Mouse (Mus musculus) inflammation-experienced regulatory T-cells, adult 6 months (primary cell): ENCODE results near the gene Galnt12. TPM values are rescaled to one million over a fixed set of nuclear protein-coding genes. Genes with fewer than 3 reads are reported as not detected.
"Not testable (repeated sequence)": the region's sequence is repeated elsewhere in the genome, so short reads cannot be mapped to it uniquely, and the experiment has no call there.

Experiments
- ATAC-seq: one replicate; pipeline ENCODE4 v1.8.0; 2017
- polyA plus RNA-seq, 3 experiments: library from polyadenylated mRNA; unstranded; fragments of 100-300 nt; shearing (Covaris generic); gene quantifications; one replicate each; pipeline ENCODE4 v1.2.1; 2017

Gene Galnt12
- polyA plus RNA-seq: 1 to 10 TPM; 5.4 to 7.2 (median 6.0) TPM

DNA sequence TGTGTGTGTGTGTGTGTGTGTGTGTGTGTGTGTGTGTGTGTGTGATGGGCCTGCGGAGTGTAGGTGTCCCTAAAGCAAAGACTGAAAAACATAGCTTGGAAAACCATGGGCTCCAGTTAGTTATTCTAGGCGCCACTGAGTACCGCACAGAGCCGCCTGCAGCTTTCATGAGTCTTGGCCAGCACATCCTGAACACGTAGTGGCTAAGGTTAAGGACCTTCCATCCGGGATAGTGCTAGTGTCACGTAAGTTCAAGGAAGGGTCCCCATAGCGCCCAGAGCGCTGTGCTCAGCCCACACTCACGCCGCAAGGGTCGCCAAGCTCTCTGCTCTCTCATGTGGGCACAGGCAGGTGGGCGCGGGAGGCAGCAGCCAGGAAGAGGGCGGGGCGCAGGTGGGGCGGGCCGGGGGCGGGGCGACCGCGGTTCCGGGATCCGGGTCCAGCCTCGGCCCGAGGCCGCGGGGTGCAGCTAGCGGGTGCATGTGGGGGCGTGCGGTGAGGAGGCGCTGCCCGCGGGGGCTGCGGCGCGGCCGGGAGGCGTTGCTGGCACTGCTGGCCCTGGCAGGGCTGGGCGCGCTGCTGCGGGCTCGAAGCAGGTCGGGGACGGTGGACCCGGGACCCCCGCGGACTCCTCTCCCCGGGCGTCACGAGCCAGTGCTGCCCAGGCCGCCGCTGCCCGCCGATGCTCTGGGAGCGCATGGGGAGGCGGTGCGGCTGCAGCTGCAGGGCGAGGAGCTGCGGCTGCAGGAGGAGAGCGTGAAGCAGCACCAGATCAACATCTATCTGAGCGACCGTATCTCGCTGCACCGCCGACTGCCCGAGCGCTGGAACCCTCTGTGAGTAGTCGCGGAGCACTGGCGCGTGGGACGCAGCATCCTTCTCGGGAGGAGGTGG lies at the start of gene Galnt12:
Gene Galnt12, plus strand, starts transcription at position 417 of the 894 bp plus-strand sequence.
- peak; percentile 71 for ATAC-seq

DNA sequence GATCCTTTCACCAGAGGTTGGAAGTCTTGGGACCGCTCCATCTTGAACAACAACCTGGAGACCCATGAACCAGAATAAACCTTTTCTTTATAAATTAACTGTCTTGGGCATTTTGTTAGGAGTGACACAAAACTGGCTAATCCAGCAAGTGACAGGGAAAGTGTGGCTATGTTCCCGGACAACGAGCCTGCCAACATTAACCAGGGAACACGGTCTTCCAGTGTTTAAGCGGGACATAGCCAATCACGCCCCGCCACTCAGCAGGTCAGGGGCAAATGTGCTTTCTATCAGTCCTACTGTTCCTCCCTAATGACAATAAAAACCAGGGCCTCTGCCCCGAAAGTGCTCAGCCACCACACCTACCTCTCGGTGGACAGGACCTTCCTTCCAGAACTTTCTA lies 47.8 kb upstream of the Galnt12 start:
- no peak for ATAC-seq

DNA sequence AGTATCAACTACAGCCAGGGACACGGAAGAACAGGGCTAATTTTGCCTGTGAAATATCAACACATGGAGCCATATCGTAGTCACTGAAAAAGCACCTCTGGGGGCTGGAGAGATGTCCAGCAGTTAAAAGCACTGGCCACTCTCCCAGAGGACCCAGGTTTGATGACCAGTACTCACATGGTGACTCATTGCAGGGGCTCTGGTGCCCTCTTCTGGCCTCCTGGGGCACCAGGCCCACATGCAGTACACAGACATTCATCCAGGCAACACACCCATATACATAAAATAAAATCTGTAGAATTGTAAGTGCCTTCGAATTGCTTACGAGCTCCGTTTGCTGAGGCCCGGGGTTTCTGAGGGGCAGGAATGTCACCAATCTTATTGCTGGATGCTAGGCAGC lies 44.7 kb upstream of the Galnt12 start:
- ATAC-seq: no peak

DNA sequence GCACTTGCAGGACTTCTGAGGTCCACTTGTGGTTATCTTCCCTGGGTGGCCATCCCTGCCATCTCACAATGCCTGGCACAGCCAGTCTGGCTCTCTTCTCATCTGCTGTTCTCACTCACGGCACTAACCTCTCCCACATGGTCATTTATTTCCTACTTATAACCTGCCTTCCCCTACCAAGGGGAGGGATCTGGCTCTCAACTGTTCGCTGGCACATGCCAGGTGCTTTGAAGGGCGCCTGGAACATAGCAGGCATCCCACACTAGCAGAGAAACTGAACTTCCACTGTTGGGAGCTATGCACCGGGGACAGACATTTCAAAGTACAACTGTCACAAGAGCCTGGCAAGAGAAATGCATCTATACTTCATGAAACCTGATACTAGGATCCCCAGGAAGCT lies 43.9 kb upstream of the Galnt12 start:
- ATAC-seq: no peak

DNA sequence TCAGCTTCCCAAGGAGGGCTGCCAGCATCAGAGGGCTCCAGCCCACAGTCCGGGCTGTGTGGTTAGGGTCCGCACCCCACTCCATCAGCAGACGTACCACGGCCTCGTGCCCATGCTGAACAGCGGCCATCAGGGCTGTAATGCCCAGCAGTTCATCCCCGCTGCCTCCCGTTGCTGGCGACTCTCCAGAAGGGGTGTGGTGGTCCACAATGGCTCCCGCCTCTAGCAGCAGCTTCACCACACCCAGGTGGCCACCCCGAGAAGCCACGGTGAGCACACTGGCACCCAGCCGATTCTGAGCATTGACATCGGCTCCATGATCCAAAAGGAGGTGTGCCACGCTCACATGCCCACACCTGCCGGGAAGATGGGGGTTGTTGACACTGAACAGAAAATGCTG lies 42.5 kb upstream of the Galnt12 start:
- no peak for ATAC-seq

DNA sequence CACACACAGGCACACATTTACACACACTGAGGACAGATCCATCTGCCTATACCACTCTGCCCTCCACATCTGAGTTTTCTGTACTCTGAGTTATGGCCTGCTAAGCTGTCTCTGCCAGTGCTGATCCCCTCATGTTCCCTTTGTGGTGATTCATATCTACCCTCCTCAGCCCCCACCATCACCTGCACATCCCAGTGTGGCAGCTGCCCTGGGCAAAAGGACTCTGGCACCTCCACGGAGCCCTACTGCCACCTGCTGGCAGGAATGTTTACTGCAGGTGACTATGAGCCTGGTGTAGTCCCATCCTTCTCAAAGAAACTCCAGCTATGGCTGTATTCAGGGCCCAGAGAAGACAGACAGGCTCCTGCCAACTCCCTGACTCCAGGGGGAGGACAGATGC lies 41.5 kb upstream of the Galnt12 start:
- ATAC-seq: no peak

DNA sequence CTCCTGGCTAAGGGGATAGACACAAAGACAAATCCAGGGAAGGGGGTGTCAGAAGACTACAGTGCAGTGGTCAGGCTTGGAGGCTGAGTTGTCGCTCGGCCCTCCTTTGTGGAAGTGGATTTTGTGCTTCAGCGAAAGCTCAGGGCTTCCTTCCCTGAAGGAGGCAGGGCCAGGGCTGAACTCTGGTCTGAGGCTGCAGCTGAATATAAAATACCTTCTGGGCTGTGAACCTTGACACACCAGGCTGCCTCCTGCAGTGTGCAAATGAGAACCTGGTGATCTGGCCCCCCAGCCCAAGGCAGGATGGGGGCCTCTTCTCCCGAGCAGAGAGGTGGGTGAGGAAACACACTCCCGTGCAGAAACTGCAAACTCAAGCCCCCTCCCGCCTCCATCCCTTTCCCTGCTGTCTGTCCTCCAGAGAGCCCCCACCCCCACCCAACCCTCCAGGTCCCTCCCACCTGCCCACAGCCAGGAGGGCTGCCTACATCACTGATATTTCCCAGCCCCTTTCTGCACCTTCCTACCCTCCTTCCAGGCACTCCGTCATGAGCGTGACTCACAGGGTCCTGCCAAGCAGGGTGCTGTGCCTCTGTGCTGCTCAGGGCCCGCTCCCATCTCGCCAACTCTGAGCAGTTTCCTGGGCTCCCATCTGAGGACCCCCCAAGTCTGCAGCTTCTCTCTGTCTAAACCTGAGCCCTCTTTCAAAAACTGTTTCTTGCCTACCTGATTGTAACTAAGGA lies 40.9 kb upstream of the Galnt12 start:
- no peak for ATAC-seq

DNA sequence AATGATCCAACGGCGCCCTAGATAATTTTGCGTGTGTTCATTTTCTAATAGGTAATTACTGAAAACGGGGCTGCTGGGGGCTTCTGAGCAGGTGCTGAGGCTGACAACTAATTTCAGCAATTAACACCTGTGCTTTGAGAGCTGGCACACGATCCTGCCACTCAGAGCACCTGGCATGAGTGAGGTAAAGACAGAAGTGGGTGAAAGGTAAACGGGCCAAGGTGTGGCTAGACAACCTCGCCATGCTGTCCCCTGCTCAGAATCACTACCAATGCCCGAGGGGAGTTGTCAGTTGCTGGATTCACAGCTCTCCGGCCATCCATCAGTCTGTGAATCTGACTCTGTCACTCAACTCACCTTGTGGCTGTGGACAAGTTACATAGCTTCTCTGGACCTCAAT lies 39.8 kb upstream of the Galnt12 start:
- no peak for ATAC-seq

DNA sequence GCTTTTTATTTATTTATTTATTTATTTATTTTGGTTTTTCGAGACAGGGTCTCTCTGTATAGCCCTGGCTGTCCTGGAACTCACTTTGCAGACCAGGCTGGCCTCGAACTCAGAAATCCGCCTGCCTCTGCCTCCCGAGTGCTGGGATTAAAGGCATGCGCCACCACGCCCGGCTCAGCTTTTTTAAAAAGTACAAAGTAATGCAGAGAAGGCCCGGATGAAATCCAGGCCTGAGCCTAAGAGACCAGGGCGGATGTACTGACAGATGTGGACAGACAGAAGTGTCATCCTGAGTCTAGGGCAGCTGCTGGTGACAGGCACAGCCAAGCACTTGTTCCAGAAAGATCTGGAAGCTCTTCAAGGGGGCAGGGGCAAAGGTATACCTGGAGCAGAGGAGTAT lies 36.5 kb upstream of the Galnt12 start:
- not testable (repeated sequence) for ATAC-seq

DNA sequence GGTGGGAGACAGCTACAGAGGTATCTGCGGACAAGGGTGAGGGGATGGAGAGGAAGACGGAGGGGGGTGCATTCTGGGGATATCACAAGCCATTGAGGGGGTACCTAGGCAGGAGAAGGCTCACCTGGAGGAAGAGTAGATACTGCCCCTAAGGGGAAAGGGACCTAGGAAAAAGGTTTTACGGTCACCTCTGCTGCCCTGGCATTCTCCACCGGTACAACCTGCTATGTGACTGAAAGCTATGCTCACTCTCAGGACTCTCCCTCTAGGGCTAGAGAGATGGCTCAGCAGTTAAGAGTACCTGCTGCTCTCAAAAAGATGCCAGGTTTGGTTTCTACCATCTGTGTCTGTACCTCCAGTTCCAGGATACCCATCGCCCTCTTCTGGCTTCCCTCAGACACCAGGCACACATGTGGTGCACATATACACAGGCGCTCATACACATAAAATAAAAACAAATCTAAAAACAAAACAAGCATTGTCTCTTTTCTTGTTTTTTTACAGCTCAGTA lies 36.1 kb upstream of the Galnt12 start:
- no peak for ATAC-seq

DNA sequence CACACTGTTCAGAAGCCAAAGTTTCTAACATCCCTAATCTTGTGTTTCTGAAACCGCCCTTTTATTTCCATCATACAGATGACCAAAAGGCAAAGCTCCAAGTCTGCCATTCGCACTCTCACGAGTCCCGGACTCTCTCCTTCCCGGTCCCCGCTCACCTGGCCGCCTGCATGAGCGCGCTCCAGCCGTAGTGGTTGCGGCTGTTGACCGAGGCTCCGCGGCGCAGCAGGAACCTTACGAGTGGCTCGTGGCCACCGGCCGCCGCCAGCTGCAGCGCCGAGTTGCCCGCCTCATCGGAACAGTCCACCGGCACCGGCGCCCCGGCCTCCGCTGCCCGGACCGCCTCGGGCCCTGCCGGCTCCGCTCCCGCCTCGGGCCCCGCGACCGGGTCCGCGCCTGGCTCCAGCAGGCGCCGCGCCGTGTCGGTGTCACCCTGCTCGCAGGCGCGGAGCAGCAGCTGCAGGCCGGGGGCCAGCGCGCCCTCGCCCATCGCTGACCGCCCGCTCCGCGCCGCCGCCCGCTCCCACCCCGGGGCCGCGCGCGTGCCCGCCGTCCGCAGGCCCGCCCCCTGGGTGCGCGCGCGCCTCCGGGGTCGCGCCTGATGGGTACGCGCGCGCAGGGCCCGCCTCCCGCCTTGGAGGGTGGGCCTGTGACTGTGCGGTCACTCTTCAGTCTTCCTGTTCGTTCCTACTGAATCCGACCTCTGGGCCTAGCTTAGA lies 34.8 kb upstream of the Galnt12 start, which contains the start of gene Anks6:
Gene Anks6, minus strand, starts transcription at position 637 of the 719 bp plus-strand sequence.
- no peak for ATAC-seq

DNA sequence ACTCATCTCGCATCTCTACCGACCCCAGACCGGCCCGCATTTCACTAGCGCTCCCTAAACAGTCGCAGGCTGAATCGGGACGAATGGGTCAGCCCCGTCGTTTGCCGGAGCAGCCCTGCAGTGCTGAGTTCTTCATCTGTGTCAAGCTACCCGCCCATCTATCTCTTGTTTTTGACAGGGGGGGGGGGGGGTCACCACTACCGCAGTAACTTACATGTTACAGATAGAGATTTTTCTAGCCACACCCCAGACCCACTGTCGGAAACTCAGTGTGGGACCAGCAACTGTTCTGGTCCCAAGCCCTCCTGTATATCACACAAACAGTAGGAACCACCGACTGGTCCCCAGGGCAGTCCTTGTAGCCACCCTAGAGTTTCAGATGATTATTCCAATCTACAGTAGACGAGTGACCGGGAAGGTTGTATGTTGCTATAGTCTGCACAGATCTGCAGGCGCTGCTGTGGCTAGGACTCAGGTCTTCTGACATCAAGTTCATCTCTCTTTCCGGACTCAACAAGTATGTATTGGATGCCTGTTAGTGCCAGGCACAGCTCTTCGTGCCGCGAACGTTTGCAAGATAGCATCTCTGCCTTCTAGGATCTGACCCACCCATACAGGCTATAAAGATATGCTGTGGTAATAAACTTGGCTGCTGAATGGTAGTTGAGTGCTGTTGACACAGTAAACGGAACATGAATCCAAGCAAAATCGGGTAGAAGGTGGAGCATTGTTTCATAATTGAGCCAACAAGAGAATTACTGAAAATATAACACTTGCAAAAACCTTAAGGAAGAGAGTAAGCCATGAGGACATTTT lies 34.0 kb upstream of the Galnt12 start:
- no peak for ATAC-seq

DNA sequence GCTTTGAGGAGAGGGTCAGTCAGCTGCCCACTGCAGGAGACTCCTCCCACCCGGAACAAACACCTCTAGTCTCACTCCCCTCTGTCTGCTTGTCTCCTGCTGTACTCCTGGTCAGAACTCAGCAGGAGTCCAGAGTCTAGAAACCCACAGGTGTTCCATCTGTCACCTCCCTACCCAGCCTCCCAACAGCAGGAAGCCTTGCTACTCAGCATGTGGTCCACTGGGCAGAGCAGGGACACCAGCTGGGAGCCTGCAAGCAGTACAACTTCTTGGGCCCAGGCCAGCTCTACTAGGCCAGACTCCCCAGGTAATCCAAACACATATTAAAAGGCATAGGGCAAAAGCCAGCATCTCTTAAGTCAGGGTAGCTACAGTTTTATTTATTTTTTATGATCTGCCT lies 30.8 kb upstream of the Galnt12 start:
- no peak for ATAC-seq

DNA sequence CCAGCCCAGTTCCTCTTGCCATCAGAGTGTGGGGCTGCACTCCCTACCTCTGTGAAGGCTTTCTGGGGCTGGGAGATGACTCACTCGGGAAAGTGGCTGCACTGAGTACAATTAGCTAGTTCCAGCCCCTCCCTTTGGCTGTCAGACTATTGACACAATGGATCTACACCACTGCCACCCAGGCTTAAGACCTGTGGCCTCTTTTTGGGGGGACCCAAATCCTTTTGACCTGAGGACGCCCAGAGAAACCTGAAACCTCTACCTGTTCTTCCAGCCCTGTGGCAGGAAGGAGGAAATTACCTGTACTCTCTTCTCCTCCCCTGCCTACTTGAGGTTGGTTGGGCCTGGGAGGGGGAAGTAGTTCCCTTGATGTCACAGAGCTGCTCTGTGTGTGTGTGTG lies 16.7 kb upstream of the Galnt12 start:
- ATAC-seq: no peak

DNA sequence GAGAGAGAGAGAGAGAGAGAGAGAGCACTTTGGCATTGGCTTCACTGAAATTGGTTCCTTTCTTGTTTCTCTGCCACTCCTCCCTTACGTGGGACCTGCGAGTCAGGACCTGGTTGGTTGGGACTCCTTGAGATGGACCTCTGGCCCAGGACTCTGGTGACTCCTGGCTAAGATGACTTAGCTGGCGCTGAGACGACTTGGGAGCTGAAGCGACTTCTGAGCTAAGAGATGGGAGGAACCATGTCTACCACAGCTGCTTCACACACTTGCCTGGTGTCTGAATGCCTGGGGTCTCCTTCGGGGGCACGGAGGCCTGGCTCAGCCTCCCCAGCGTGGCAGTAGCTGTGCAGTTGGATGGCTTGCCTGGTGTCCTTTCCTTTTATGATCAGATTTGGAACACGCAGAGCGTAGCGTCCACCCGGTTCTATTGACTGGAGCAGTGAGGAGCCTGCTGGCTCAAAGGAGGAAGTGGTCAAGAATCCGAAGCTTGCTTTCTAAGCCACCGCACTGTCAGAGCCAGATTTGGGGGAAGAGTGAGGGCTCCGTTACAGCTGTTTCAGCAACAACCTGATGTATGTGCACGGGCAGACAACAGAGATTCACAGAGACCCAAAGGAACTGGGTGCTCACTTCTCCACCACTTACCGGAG lies 11.6 kb upstream of the Galnt12 start:
- ATAC-seq: no peak

DNA sequence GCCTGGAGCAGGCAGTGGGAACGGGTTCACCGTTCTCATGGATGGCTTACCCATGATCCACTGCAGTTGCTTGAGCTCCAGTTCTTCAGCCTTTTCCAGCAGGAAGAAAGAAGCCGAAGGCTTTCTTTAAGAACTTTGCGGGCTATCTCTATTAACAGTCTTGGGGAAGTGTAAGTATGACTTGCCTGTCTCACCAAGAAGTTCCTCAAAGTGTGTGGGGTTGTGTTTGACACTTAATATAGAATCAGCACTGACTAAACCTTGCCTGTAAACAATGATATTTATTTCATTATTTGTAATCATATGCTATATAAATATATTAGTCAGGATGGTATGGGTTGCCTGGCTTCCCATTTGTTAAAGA lies 11.1 kb upstream of the Galnt12 start:
- no peak for ATAC-seq

DNA sequence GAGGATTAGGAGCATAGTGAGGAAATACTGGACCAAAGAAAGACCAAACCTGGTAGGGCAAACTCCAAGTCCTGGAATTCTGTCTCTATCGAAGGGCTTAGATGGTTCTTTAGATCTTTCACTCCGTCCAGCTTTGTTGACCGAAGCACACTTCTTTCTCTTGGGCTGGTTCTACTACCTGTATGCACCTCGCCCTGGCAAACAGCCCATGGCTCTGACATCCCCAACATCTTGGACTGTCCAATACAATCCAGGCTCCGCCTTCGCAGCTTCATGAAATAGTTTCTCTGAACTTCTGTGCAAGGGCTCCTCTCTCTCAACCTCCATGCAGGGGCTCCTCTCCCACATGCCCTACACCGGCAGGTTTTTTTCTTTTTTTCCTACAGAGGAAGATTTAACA lies 7.9 kb upstream of the Galnt12 start:
- ATAC-seq: no peak

DNA sequence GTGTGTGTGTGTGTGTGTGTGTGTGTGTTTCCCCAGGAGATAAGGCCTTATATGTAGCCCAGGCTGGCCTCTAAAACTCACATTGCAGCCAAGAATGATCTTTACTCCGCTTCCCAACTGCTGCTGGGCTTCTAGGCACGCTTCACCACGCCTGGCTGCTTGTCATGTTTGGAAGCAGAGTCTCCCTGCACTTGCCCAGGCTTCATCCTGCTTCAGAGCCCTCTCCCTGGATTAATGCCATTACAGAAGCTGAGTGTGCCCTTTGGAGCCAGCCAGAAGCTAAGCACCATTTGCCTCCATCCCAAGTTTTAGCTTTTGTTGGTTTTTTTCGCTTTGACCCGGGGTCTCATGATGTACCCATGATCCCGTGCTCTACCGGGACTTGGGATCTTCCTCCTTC lies 3.0 kb upstream of the Galnt12 start:
- ATAC-seq: no peak

DNA sequence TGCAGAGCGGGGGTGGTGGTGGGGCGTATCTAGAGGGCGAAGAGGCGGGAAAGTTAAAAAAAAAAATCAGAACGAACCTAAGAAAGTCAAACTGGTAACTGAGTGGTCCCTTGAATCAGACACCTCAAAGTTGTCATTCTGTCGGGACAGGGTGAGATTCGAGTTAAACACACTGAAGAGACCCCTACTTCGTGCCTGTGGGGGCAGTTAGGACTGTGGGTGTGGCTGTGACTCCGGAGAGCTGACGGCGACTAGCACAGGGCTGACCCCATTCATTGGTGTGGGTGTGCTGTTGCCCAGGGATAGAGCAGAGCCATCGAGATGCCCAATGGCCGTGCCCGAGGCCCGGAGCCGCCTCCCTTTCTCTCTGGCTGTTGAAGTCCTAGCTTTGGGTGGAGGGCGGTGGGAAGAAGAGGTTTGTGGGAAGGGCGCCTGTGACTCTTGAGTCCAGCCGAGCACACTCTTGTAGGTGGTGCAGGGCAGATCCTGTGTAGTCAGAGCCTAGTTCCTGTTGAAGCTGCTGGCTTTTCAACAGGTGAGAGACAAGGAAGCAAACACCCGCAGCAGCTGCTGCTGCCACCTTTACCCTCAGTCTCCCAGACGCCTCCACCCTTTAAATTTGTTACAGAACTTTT lies 795 bp downstream of the Galnt12 start:
- peak; percentile 9 for ATAC-seq

DNA sequence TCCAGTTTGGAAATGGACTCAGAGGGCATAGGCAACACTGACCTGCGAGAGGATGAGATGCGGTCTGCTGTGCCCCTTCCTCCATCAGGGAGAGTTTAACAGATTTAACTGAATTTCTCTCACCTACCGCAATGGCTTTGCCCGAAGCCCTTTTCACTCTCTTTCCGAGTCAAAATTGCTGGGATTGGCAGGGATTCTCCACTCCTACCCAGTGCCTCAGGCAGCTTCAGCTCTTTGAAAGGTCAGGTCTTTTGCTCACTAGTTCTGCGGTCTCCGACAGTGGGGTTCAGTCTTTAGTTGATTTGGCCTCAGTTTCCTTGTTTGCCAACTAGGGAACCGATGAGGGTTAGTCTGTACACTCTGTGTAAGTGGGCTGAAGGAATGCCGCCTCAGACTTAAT lies 1.5 kb downstream of the Galnt12 start:
- ATAC-seq: no peak

DNA sequence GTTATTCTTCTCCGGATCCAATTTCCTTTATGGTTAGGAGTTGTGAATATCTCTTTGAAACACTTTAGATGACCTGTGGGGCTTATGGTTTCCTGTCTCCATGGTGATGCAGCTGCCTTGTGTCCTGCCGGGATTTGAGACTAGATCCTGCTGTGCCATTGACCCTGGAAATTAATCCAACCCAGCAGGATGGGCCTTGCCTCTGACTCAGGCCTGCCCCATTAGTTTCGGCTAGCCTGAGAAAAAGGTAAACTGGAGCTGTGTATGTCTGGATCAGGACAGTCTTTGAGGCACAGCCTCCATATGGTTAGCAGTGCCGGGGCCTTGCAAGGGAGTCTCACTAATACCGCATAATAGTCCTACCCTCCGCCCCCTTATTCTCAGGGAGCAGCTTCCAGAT lies 1.9 kb downstream of the Galnt12 start:
- no peak for ATAC-seq
